Comparison of ENCODE assay signal across 8 mouse cellular contexts in genomic region chr7:44588338-44588737, GRCm38 (mm10). TPM values are rescaled to one million over a fixed set of nuclear protein-coding genes. Genes with fewer than 3 reads are reported as not detected.
DNase-seq lines count a peak whose midpoint lies in the region; ATAC-seq and TF ChIP-seq lines count a peak whose summit lies in the region.

No protein-coding gene starts in this region.

- TF ChIP-seq CTCF in left cerebral cortex, adult 2 months (IDR thresholded peaks at IDR 0.05) = no peak

- H3K9me3 ChIP-seq in embryonic facial prominence, embryonic 14.5 days (ENCODE audit: control insufficient read depth, low read length) = no peaks in the 10 kb centered on the region
- no peaks in the 10 kb centered on the region for H3K9me3 ChIP-seq in limb, embryonic 10.5 days (replicated peaks)
- H3K9me3 ChIP-seq in neural tube, embryonic 14.5 days (ENCODE audit: control insufficient read depth, low read length) = no peaks in the 10 kb centered on the region

- peak overlapping the region; percentile 98 for H3K4me2 ChIP-seq in embryonic facial prominence, embryonic 14.5 days (ENCODE audit: low read depth, low read length)
- peak overlapping the region; percentile 73 for H3K4me2 ChIP-seq in neural tube, embryonic 14.5 days (ENCODE audit: low read depth, low read length)

- peaks cover 18% of the 10 kb centered on the region for H3K4me1 ChIP-seq in embryonic facial prominence, embryonic 14.5 days (ENCODE audit: control insufficient read depth, insufficient read depth, low read length)
- peaks cover 56% of the 10 kb centered on the region for H3K4me1 ChIP-seq in limb, embryonic 10.5 days
- H3K4me1 ChIP-seq in neural tube, embryonic 14.5 days (ENCODE audit: control insufficient read depth, insufficient read depth, low read length) = peaks cover 38% of the 10 kb centered on the region

- no peak overlapping the region; the same call in 1 of the 2 replicates for H3K27ac ChIP-seq in left cerebral cortex, adult 2 months
- H3K27ac ChIP-seq in embryonic facial prominence, embryonic 14.5 days (replicated peaks; ENCODE audit: low read depth, low read length) = no peak overlapping the region
- H3K27ac ChIP-seq in limb, embryonic 10.5 days = no peak overlapping the region
- H3K27ac ChIP-seq in neural tube, embryonic 14.5 days (ENCODE audit: low read depth, low read length) = no peak overlapping the region; the same call in 1 of the 2 replicates

- H3K4me3 ChIP-seq in left cerebral cortex, adult 2 months = peak overlapping the region; percentile 54
- H3K4me3 ChIP-seq in embryonic facial prominence, embryonic 14.5 days (ENCODE audit: low read depth, low read length) = peak overlapping the region; percentile 62
- H3K4me3 ChIP-seq in limb, embryonic 10.5 days = peak overlapping the region; percentile 64
- peak overlapping the region; percentile 42 for H3K4me3 ChIP-seq in neural tube, embryonic 14.5 days (ENCODE audit: low read depth, low read length)

- H3K9ac ChIP-seq in embryonic facial prominence, embryonic 14.5 days (ENCODE audit: low read depth, low read length) = peak overlapping the region; percentile 53
- H3K9ac ChIP-seq in neural tube, embryonic 14.5 days (replicated peaks; ENCODE audit: low read depth, low read length) = peak overlapping the region; percentile 53

- whole genome bisulfite sequencing in embryonic facial prominence, embryonic 14.5 days = 10% methylated on average over 12 of the region's 12 CpGs
- WGBS in limb, embryonic 10.5 days = 4% methylated on average over 12 of the region's 12 CpGs
- WGBS in neural tube, embryonic 14.5 days = 6% methylated on average over 12 of the region's 12 CpGs

- ATAC-seq in embryonic facial prominence, embryonic 14.5 days (ENCODE audit: low read depth) = no peak
- ATAC-seq in neural tube, embryonic 14.5 days (ENCODE audit: low read depth) = no peak
- ATAC-seq in megakaryocyte progenitor cell, adult 5-6 weeks (replicated peaks; ENCODE audit: poor library complexity) = no peak
- ATAC-seq in monocyte, adult 5-6 weeks (replicated peaks; ENCODE audit: insufficient number of reproducible peaks, low FRiP score, low TSS enrichment, poor library complexity, severe bottlenecking) = no peak

- peaks cover 66% of the 10 kb centered on the region for H3K27me3 ChIP-seq in embryonic facial prominence, embryonic 14.5 days (replicated peaks; ENCODE audit: control insufficient read depth, insufficient read depth, low read length)
- peaks cover 92% of the 10 kb centered on the region for H3K27me3 ChIP-seq in limb, embryonic 10.5 days (ENCODE audit: low read depth, poor library complexity, severe bottlenecking)
- peaks cover 11% of the 10 kb centered on the region; the same call in 1 of the 2 replicates for H3K27me3 ChIP-seq in neural tube, embryonic 14.5 days (ENCODE audit: control insufficient read depth, insufficient read depth, low read length)

- no peaks in the 10 kb centered on the region for H3K36me3 ChIP-seq in embryonic facial prominence, embryonic 14.5 days (ENCODE audit: control insufficient read depth, insufficient read depth, low read length)
- H3K36me3 ChIP-seq in limb, embryonic 10.5 days = no peaks in the 10 kb centered on the region
- no peaks in the 10 kb centered on the region for H3K36me3 ChIP-seq in neural tube, embryonic 14.5 days (ENCODE audit: control insufficient read depth, insufficient read depth, low read length)

- DNase-seq in left cerebral cortex, adult 2 months (ENCODE audit: extremely low spot score in 1 of 2, low spot score in 2 of 2) = no peak
- no peak for DNase-seq in left cerebral cortex, postnatal 4 days
- DNase-seq in embryonic facial prominence, embryonic 14.5 days (ENCODE audit: low spot score) = no peak
- DNase-seq in limb, embryonic 10.5 days (ENCODE audit: low spot score) = no peak
- no peak for DNase-seq in kidney, postnatal 10 days

- intact Hi-C loops in left cerebral cortex, adult 2 months (cut with DNase I) = no loop called here
- intact Hi-C loops in left cerebral cortex, postnatal 4 days (cut with DNase I) = no loop called here

RNA-seq across cellular contexts. Expression of gene Kcnc3, which starts 2.1 kb away (rescaled TPM):
- 100 to 1,000 TPM; 114 to 122 TPM for total RNA-seq in left cerebral cortex, adult 2 months (2021)
- total RNA-seq in left cerebral cortex, postnatal 4 days (2021) = 10 to 100 TPM; 31.0 to 33.0 TPM
- 0.49 and 0.67 TPM in 2 replicates for polyA plus RNA-seq in embryonic facial prominence, embryonic 14.5 days (2014; fragmentation: Nextera tagmentation; extraction: Ambion mirVana)
- 0.21 and 0.28 TPM in 2 replicates for polyA plus RNA-seq in limb, embryonic 10.5 days (2016; fragmentation: Nextera tagmentation; extraction: Ambion mirVana)
- polyA plus RNA-seq in neural tube, embryonic 14.5 days (2014; fragmentation: Nextera tagmentation; extraction: Ambion mirVana) = 7.5 and 8.9 TPM in 2 replicates
- total RNA-seq in megakaryocyte progenitor cell, adult 5-6 weeks (2015) = 0.25 and 0.66 TPM in 2 replicates
- total RNA-seq in megakaryocyte progenitor cell, adult 5-6 weeks (2017) = 0.04 TPM in 1 of 2 replicates, not detected in the other
- total RNA-seq in monocyte, adult 5-6 weeks (2017) = 0.19 to 0.43 TPM (median 0.38 TPM) in 3 replicates

RNA-seq across cellular contexts. Expression of gene Napsa, which starts 16.2 kb away (rescaled TPM):
- under 1 TPM in 1 of 2 experiments, not detected in 1; 0.29 TPM for total RNA-seq in left cerebral cortex, adult 2 months (2021)
- under 1 TPM in 1 of 2 experiments, not detected in 1; 0.30 TPM for total RNA-seq in left cerebral cortex, postnatal 4 days (2021)
- polyA plus RNA-seq in embryonic facial prominence, embryonic 14.5 days (2014; fragmentation: Nextera tagmentation; extraction: Ambion mirVana) = 1.7 and 2.8 TPM in 2 replicates
- 0.14 and 0.20 TPM in 2 replicates for polyA plus RNA-seq in limb, embryonic 10.5 days (2016; fragmentation: Nextera tagmentation; extraction: Ambion mirVana)
- 0.82 and 2.1 TPM in 2 replicates for polyA plus RNA-seq in neural tube, embryonic 14.5 days (2014; fragmentation: Nextera tagmentation; extraction: Ambion mirVana)
- total RNA-seq in megakaryocyte progenitor cell, adult 5-6 weeks (2015) = 219 and 232 TPM in 2 replicates
- total RNA-seq in megakaryocyte progenitor cell, adult 5-6 weeks (2017) = 91.2 and 121 TPM in 2 replicates
- 162 to 248 TPM (median 207 TPM) in 3 replicates for total RNA-seq in monocyte, adult 5-6 weeks (2017)

RNA-seq across cellular contexts. Expression of gene Nr1h2, which starts 34.6 kb away (rescaled TPM):
- 10 to 100 TPM; 78.4 to 82.5 TPM for total RNA-seq in left cerebral cortex, adult 2 months (2021)
- total RNA-seq in left cerebral cortex, postnatal 4 days (2021) = 10 to 100 TPM; 44.4 to 55.0 TPM
- polyA plus RNA-seq in embryonic facial prominence, embryonic 14.5 days (2014; fragmentation: Nextera tagmentation; extraction: Ambion mirVana) = 60.8 and 64.5 TPM in 2 replicates
- polyA plus RNA-seq in limb, embryonic 10.5 days (2016; fragmentation: Nextera tagmentation; extraction: Ambion mirVana) = 74.5 and 82.2 TPM in 2 replicates
- polyA plus RNA-seq in neural tube, embryonic 14.5 days (2014; fragmentation: Nextera tagmentation; extraction: Ambion mirVana) = 57.2 and 59.5 TPM in 2 replicates
- 39.4 and 43.7 TPM in 2 replicates for total RNA-seq in megakaryocyte progenitor cell, adult 5-6 weeks (2015)
- total RNA-seq in megakaryocyte progenitor cell, adult 5-6 weeks (2017) = 42.6 and 45.7 TPM in 2 replicates
- total RNA-seq in monocyte, adult 5-6 weeks (2017) = 140 to 243 TPM (median 153 TPM) in 3 replicates

RNA-seq across cellular contexts. Expression of gene Pold1, which starts 39.7 kb away (rescaled TPM):
- 1 to 10 TPM; 8.8 to 9.4 TPM for total RNA-seq in left cerebral cortex, adult 2 months (2021)
- 10 to 100 TPM; 13.6 to 14.4 TPM for total RNA-seq in left cerebral cortex, postnatal 4 days (2021)
- 57.9 and 64.1 TPM in 2 replicates for polyA plus RNA-seq in embryonic facial prominence, embryonic 14.5 days (2014; fragmentation: Nextera tagmentation; extraction: Ambion mirVana)
- 175 and 184 TPM in 2 replicates for polyA plus RNA-seq in limb, embryonic 10.5 days (2016; fragmentation: Nextera tagmentation; extraction: Ambion mirVana)
- polyA plus RNA-seq in neural tube, embryonic 14.5 days (2014; fragmentation: Nextera tagmentation; extraction: Ambion mirVana) = 9.4 and 12.5 TPM in 2 replicates
- 51.4 and 70.3 TPM in 2 replicates for total RNA-seq in megakaryocyte progenitor cell, adult 5-6 weeks (2015)
- total RNA-seq in megakaryocyte progenitor cell, adult 5-6 weeks (2017) = 64.4 and 77.2 TPM in 2 replicates
- total RNA-seq in monocyte, adult 5-6 weeks (2017) = 16.1 to 42.8 TPM (median 23.8 TPM) in 3 replicates

RNA-seq across cellular contexts. Expression of gene Spib, which starts 56.5 kb away (rescaled TPM):
- under 1 TPM in 1 of 2 experiments, not detected in 1; 0.20 TPM for total RNA-seq in left cerebral cortex, adult 2 months (2021)
- under 1 TPM in 1 of 2 experiments, not detected in 1; 0.20 TPM for total RNA-seq in left cerebral cortex, postnatal 4 days (2021)
- polyA plus RNA-seq in embryonic facial prominence, embryonic 14.5 days (2014; fragmentation: Nextera tagmentation; extraction: Ambion mirVana) = 0.26 and 0.35 TPM in 2 replicates
- 0.20 TPM in 1 of 2 replicates, not detected in the other for polyA plus RNA-seq in limb, embryonic 10.5 days (2016; fragmentation: Nextera tagmentation; extraction: Ambion mirVana)
- polyA plus RNA-seq in neural tube, embryonic 14.5 days (2014; fragmentation: Nextera tagmentation; extraction: Ambion mirVana) = not detected in 2 replicates
- 0.20 TPM in 1 of 2 replicates, not detected in the other for total RNA-seq in megakaryocyte progenitor cell, adult 5-6 weeks (2015)
- 0.04 TPM in 1 of 2 replicates, not detected in the other for total RNA-seq in megakaryocyte progenitor cell, adult 5-6 weeks (2017)
- total RNA-seq in monocyte, adult 5-6 weeks (2017) = 11.0 to 17.1 TPM (median 14.5 TPM) in 3 replicates

Comparison
In these comparisons a context has a peak if more than half of its experiments do, and no peak if none do; other contexts are left out.
1. RNA of gene Kcnc3, which starts 2.1 kb away (total RNA-seq): 114 to 122 TPM in left cerebral cortex, adult 2 months and 31.0 to 33.0 TPM in left cerebral cortex, postnatal 4 days; 0.19 to 0.43 TPM in monocyte, adult 5-6 weeks and 0.04 to 0.66 TPM in megakaryocyte progenitor cell, adult 5-6 weeks; every median in the first group is over 10 times any median in the second.
2. RNA of gene Napsa, which starts 16.2 kb away (total RNA-seq): 91.2 to 232 TPM in megakaryocyte progenitor cell, adult 5-6 weeks and 162 to 248 TPM in monocyte, adult 5-6 weeks; 0.30 TPM in left cerebral cortex, postnatal 4 days and 0.29 TPM in left cerebral cortex, adult 2 months; every median in the first group is over 10 times any median in the second.
3. Peak in every context shown above with its lines, with median percentiles within 50 percentile points of each other: H3K4me3 ChIP-seq.